Mouse (Mus musculus) myocyte (in vitro differentiated cells): ENCODE data around the gene Marveld3.

Source experiments
- MAX ChIP-seq: IDR thresholded peaks from one replicate; pipeline ENCODE4 v1.6.1; 2011; ENCODE audit warnings: low read depth, mild to moderate bottlenecking, control low read depth
- POLR2A ChIP-seq: IDR thresholded peaks from one replicate; pipeline ENCODE4 v1.6.1; 2011; ENCODE audit warnings: low read depth, mild to moderate bottlenecking, control low read depth, moderate library complexity; ENCODE audit not compliant: insufficient read length
- POLR2AphosphoS2 ChIP-seq: IDR thresholded peaks from one replicate; pipeline ENCODE4 v1.6.1; 2011; ENCODE audit warnings: low read depth, control low read depth; ENCODE audit not compliant: insufficient read length
- REST ChIP-seq: IDR thresholded peaks from one replicate; pipeline ENCODE4 v1.6.1; 2011; ENCODE audit warnings: mild to moderate bottlenecking, control low read depth, moderate library complexity; ENCODE audit not compliant: insufficient read depth, insufficient read length

DNA sequence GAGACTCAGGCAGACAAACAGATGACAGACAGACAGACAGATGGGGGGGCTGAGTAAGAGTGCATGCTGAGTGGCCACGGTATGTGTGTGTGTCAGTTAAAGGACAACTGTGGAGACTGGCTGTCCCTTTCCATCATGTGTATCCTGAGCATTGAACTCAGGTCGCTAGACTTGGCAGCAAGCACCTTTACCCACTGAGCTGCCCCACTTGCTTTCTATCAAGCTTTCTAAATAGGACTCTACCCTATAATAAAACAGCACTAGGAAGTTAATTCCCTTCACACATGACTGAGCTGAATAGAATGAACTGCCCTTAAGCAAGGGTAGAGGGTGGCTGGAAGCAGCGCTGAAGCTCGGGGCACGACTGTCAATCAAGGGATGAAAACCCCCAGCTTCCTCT, 30.2 kb upstream of the Marveld3 start:
- no peak for TF ChIP-seq MAX
- no peak for TF ChIP-seq POLR2AphosphoS2
- no peak for TF ChIP-seq REST
- no peak for TF ChIP-seq POLR2A
